Mouse (Mus musculus): ENCODE results near the gene Olfr486. TPM values are rescaled to one million over a fixed set of nuclear protein-coding genes. Genes with fewer than 3 reads are reported as not detected.
"Not testable (repeated sequence)": the region's sequence is repeated elsewhere in the genome, so short reads cannot be mapped to it uniquely, and the experiment has no call there.

Gene Olfr486
- total RNA-seq (2014; fragmentation: Nextera tagmentation) (not detected in 2 replicates), total RNA-seq (2017) (not detected in 2 replicates), polyA plus RNA-seq (2012) (not detected in 2 replicates)

DNA sequence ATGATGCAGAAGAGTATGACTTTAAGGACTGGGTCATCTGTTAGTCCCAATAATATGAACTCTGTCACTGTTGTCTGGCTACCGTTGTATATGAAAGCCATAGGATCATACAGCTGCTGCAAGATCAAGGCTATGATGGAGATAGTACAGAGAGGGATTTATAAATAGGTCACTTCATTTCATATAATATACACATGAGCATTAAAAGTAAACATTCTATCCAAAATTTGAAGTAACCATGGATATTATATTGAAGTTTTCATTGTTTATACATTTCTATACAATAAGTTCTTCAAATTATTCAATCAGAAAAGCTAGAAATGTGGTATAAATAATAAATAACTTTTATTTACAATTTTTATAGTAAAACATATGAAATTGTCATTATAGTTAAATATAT is at the start of gene Olfr486:
TSS of gene Olfr486 (minus strand) at position 101 of the 400 bp plus-strand sequence.
- not testable (repeated sequence) for H3K27me3 ChIP-seq (ENCODE audit: insufficient read depth, low read length); H3K4me3 ChIP-seq (ENCODE audit: low read depth, low read length); ATAC-seq (ENCODE audit: extremely low read depth, insufficient number of reproducible peaks, low FRiP score, poor library complexity, severe bottlenecking); DNase-seq (ENCODE audit: low spot score); H3K36me3 ChIP-seq (replicated peaks); H3K9me3 ChIP-seq (replicated peaks); H3K4me1 ChIP-seq (ENCODE audit: insufficient read depth, low read depth, low read length)

DNA sequence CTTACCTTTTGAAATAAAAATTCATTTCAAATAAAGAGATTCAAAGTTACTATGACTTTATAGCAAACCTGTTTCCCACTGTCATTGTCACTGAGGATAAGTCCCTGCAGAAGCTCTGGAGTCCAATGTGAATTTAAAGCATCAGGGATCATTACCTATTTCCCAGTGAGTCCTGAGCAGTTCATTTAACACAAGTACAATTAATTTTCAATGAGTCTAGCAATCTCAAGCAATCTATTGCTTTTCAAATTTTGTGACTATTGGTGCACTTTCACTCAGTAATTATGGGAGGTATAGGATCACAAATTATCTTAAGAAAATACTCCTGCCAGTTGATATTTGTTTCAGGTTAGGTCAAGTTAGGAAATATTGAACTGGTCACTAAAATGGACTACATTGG is 42.0 kb upstream of the Olfr486 start, which contains the start of gene Olfr487:
TSS of gene Olfr487 (minus strand) at position 101 of the 400 bp plus-strand sequence.
- not testable (repeated sequence) for DNase-seq (ENCODE audit: low spot score); H3K27me3 ChIP-seq (ENCODE audit: insufficient read depth, low read length); H3K36me3 ChIP-seq (replicated peaks); H3K4me3 ChIP-seq (ENCODE audit: low read depth, low read length); ATAC-seq (ENCODE audit: extremely low read depth, insufficient number of reproducible peaks, low FRiP score, poor library complexity, severe bottlenecking); H3K9me3 ChIP-seq (replicated peaks); H3K4me1 ChIP-seq (ENCODE audit: insufficient read depth, low read depth, low read length)

DNA sequence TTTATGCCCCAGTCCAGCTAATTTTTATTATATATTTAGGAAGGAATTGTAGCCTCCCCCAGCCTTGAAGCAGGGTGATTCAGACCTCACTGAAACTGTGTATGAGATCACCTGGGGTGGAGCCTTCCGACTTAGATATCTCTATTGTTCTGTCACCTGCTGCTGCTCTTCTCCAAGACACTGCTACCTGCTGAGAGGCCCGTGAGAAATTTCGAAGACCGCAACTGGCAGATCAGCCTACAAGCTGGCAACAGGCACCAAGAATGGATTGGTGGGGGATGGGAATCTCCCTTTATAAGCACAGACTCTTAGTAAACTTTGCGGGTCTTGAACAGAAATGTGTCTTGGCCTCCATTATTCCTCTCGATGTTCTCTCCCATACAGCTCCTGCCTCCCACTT is 24.4 kb upstream of the Olfr486 start:
- H3K27me3 ChIP-seq (ENCODE audit: insufficient read depth, low read length), result no peaks in the 10 kb centered on the region
- DNase-seq (ENCODE audit: low spot score) (no peak), ATAC-seq (ENCODE audit: extremely low read depth, insufficient number of reproducible peaks, low FRiP score, poor library complexity, severe bottlenecking) (no peak)
- no peaks in the 10 kb centered on the region for H3K36me3 ChIP-seq (replicated peaks)
- H3K4me1 ChIP-seq (ENCODE audit: insufficient read depth, low read depth, low read length), result no peaks in the 10 kb centered on the region
- H3K9me3 ChIP-seq (replicated peaks), result 0 out of 2 replicates have a peak, but pooled peaks cover 3% of the 10 kb centered on the region
- TF ChIP-seq CTCF (IDR thresholded peaks at IDR 0.05; ENCODE audit: low read depth, low read length) (no peak), TAL1 (conservative IDR thresholded peaks at IDR 0.05; ENCODE audit: low read depth, low read length) (no peak), GATA1 (IDR thresholded peaks at IDR 0.05; ENCODE audit: borderline replicate concordance, low read length) (no peak), POLR2AphosphoS5 (IDR thresholded peaks at IDR 0.05; ENCODE audit: insufficient replicate concordance, low read depth, low read length) (no peak), GATA2 (IDR thresholded peaks at IDR 0.05; ENCODE audit: borderline replicate concordance, low read depth, low read length) (no peak)
- no peak overlapping the region for H3K4me3 ChIP-seq (ENCODE audit: low read depth, low read length)

DNA sequence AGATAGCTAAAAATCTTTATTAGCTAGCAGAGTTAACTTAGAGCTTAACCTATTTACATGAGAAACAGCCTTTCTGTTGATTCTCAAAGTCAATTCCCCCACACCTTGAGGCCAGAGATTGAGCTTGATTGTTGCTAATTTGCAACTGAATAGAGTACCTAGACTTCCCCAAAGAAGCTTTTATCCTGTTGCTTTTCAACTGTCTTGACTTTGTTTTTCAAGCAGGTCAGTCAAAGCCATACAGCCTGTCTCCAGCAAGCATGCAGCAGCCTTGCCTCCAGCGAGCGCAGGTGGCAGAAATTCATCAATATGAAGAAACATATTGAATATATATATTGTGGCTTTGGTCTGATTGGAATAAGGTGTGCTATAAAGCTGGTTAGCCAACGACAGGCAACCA is 23.8 kb upstream of the Olfr486 start:
- not testable (repeated sequence) for H3K27me3 ChIP-seq (ENCODE audit: insufficient read depth, low read length); H3K9me3 ChIP-seq (replicated peaks); H3K36me3 ChIP-seq (replicated peaks); DNase-seq (ENCODE audit: low spot score); ATAC-seq (ENCODE audit: extremely low read depth, insufficient number of reproducible peaks, low FRiP score, poor library complexity, severe bottlenecking); H3K4me1 ChIP-seq (ENCODE audit: insufficient read depth, low read depth, low read length); H3K4me3 ChIP-seq (ENCODE audit: low read depth, low read length)

DNA sequence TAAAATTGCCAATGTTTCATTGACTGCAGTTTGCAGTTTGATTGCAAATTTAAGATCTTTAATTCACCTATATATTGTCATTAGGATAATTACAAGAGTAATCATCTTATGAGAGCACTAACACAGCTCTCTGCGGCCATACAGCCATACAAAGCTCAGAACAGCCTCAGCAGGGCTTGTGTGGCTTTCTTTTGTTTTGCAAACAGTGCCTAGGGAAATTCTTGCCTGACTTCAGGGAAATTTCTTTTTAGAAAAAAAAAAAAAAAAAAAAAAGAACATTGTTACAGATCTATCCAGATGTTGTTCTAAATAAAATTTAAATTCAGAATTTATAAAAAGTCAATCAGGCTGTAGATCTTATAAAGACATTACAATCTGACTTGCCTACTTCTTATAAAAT is 20.2 kb upstream of the Olfr486 start:
- H3K4me3 ChIP-seq (ENCODE audit: low read depth, low read length); H3K9me3 ChIP-seq (replicated peaks); DNase-seq (ENCODE audit: low spot score); H3K27me3 ChIP-seq (ENCODE audit: insufficient read depth, low read length); ATAC-seq (ENCODE audit: extremely low read depth, insufficient number of reproducible peaks, low FRiP score, poor library complexity, severe bottlenecking); H3K36me3 ChIP-seq (replicated peaks); H3K4me1 ChIP-seq (ENCODE audit: insufficient read depth, low read depth, low read length): not testable (repeated sequence)

DNA sequence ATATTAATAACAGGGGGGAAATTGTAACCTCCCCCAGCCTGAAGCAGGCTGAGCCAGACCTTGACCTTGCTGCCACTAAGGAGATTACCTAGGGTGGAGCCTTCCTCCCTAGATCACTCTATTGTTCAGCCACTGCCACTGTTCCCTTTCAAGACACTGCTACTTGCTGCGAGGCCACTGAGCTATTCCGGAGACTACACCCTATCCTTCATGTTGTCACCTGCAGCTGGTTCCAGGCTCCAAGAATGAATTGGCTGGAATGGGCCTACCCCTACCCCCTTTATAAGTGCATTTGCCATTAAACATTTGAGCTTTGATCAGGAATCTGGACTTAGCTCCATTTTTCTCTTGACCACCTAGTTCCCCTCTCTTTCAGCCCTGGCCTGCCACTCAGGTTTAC is 18.7 kb upstream of the Olfr486 start:
- not testable (repeated sequence) for H3K27me3 ChIP-seq (ENCODE audit: insufficient read depth, low read length); ATAC-seq (ENCODE audit: extremely low read depth, insufficient number of reproducible peaks, low FRiP score, poor library complexity, severe bottlenecking); H3K36me3 ChIP-seq (replicated peaks); H3K4me1 ChIP-seq (ENCODE audit: insufficient read depth, low read depth, low read length); H3K9me3 ChIP-seq (replicated peaks); H3K4me3 ChIP-seq (ENCODE audit: low read depth, low read length); DNase-seq (ENCODE audit: low spot score)

DNA sequence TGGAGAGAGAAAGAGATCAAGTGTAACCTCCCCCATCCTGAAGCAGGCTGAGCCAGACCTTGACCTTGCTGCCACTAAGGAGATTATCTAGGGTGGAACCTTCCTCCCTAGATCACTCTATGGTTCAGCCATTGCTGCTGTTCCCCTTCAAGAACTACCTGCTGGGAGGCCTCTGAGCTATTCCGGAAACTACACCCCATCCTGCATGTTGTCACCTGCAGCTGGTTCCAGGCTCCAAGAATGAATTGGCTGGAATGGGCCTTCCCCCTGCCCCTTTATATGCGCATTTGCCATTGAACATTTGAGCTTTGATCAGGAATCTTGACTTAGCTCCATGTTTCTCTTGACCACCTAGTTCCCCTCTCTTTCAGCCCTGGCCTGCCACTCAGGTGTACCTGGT is 12.7 kb upstream of the Olfr486 start:
- not testable (repeated sequence) for H3K4me3 ChIP-seq (ENCODE audit: low read depth, low read length); H3K27me3 ChIP-seq (ENCODE audit: insufficient read depth, low read length); H3K36me3 ChIP-seq (replicated peaks); H3K4me1 ChIP-seq (ENCODE audit: insufficient read depth, low read depth, low read length); DNase-seq (ENCODE audit: low spot score); ATAC-seq (ENCODE audit: extremely low read depth, insufficient number of reproducible peaks, low FRiP score, poor library complexity, severe bottlenecking)
- H3K9me3 ChIP-seq (replicated peaks), result peaks cover 12% of the 10 kb centered on the region; the same call in 1 of the 2 replicates

DNA sequence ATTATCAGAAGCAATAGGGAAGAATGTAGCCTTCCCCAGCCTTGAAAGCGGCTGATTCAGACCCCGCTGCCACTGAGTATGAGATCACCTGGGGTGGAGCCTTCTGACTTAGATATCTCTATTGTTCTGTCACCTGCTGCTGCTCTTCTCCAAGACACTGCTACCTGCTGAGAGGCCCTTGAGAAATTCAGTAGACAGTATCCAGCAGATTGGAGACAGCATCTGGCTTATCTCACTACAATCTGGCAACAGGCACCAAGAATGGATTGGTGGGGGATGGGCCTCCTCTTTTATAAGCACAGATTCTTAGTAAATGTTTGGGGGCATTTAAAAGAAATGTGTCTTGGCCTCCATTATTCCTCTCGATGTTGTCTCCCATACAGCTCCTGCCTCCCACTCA is 11.9 kb upstream of the Olfr486 start:
- DNase-seq (ENCODE audit: low spot score); H3K27me3 ChIP-seq (ENCODE audit: insufficient read depth, low read length); H3K36me3 ChIP-seq (replicated peaks); H3K4me3 ChIP-seq (ENCODE audit: low read depth, low read length); H3K4me1 ChIP-seq (ENCODE audit: insufficient read depth, low read depth, low read length); ATAC-seq (ENCODE audit: extremely low read depth, insufficient number of reproducible peaks, low FRiP score, poor library complexity, severe bottlenecking): not testable (repeated sequence)
- H3K9me3 ChIP-seq (replicated peaks), result peaks cover 12% of the 10 kb centered on the region; the same call in 1 of the 2 replicates
